Comparison of ENCODE assay signal across 10 mouse cellular contexts in genomic region chr7:19316451-19317161, GRCm38 (mm10). TPM values are rescaled to one million over a fixed set of nuclear protein-coding genes. Genes with fewer than 3 reads are reported as not detected.
DNase-seq lines count a peak whose midpoint lies in the region; ATAC-seq and TF ChIP-seq lines count a peak whose summit lies in the region.
"Had no signal": no experiment of that assay in that cellular context is flagged by ENCODE, and none has a peak within 500 bp of the region (broad histone marks: within the 10 kb centered on the region; RNA-seq: fewer than 3 reads in every experiment).

No protein-coding gene starts in this region.

- CTCF ChIA-PET in Patski (lab: Charles Lee): interaction anchor here (1.0 to 2.7 kb wide), 3 partner anchors 12 to 27 kb away, joined by 3 to 14 read pairs (median 11); partner anchors contain the start of gene Ercc1

- POLR2A ChIA-PET in Patski (lab: Charles Lee): interaction anchor here (0.8 kb wide), 1 partner anchor 10 kb away, joined by 3 read pairs; no protein-coding TSS in a partner anchor

- no peak for TF ChIP-seq EP300 in lung, postnatal 0 days (IDR thresholded peaks at IDR 0.05)

- H3K27ac ChIP-seq in lung, postnatal 0 days (ENCODE audit: low read length): no peak overlapping the region
- peak overlapping the region; percentile 14 to 16; a peak in 2 of 4 replicates for H3K27ac ChIP-seq in heart, embryonic 14.5 days (replicated peaks in 1 of 2; ENCODE audit: control insufficient read depth in 1 of 2, insufficient read depth in 1 of 2, low read depth in 2 of 2, low read length in 2 of 2)

- TF ChIP-seq POLR2A in lung, adult 2 months (IDR thresholded peaks at IDR 0.05; ENCODE audit: borderline replicate concordance, extremely low read depth, low read depth, low read length): no peak
- no peak for TF ChIP-seq POLR2A in myocyte (IDR thresholded peaks at IDR 0.05; ENCODE audit: insufficient read length, low read depth)

- H3K4me2 ChIP-seq in lung, postnatal 0 days (replicated peaks; ENCODE audit: low read depth, low read length): no peak overlapping the region
- no peak overlapping the region for H3K4me2 ChIP-seq in heart, embryonic 14.5 days (ENCODE audit: low read length)
- peak overlapping the region; percentile 62 for H3K4me2 ChIP-seq in myocyte (ENCODE audit: low read depth)

- ATAC-seq in lung, postnatal 0 days: no peak
- peak; percentile 23 for ATAC-seq in Patski
- ATAC-seq in heart, embryonic 14.5 days (ENCODE audit: insufficient number of reproducible peaks, insufficient read depth, low FRiP score, low read depth): no peak

- no peak overlapping the region for H3ac ChIP-seq in myocyte (ENCODE audit: control insufficient read depth, insufficient read length)

- TF ChIP-seq CTCF in lung, postnatal 0 days (IDR thresholded peaks at IDR 0.05): no peak
- TF ChIP-seq CTCF in lung, adult 2 months (IDR thresholded peaks at IDR 0.05; ENCODE audit: insufficient read depth, low read length): no peak
- TF ChIP-seq CTCF in Patski (IDR thresholded peaks at IDR 0.05): no peak

- H3K4me1 ChIP-seq in lung, postnatal 0 days (ENCODE audit: insufficient read depth, low read depth, low read length): peaks cover 3% of the 10 kb centered on the region; the same call in 1 of the 2 replicates
- peaks cover 12% of the 10 kb centered on the region for H3K4me1 ChIP-seq in lung, adult 2 months (ENCODE audit: control insufficient read depth, insufficient read depth, low read length)
- peaks cover 13 to 14% of the 10 kb centered on the region in 2 experiments for H3K4me1 ChIP-seq in heart, embryonic 14.5 days (ENCODE audit: control insufficient read depth in 2 of 2, insufficient read depth in 2 of 2, low read length in 2 of 2)

- H3K27me3 ChIP-seq in lung, postnatal 0 days (replicated peaks; ENCODE audit: insufficient read depth, low read length): peaks cover 8% of the 10 kb centered on the region; the same call in 1 of the 2 replicates
- H3K27me3 ChIP-seq in Patski (no peaks in the 10 kb centered on the region), myocyte (ENCODE audit: control insufficient read depth, insufficient read depth, insufficient read length) (no peaks in the 10 kb centered on the region)
- H3K27me3 ChIP-seq in heart, embryonic 14.5 days (ENCODE audit: control insufficient read depth, insufficient read depth, low read length): no peaks in the 10 kb centered on the region

- H3K4me3 ChIP-seq in lung, postnatal 0 days (ENCODE audit: low read depth, low read length): no peak overlapping the region
- H3K4me3 ChIP-seq in lung, adult 2 months (replicated peaks; ENCODE audit: extremely low read depth, low read depth, low read length): no peak overlapping the region
- H3K4me3 ChIP-seq in heart, embryonic 14.5 days (ENCODE audit: control insufficient read depth in 1 of 2, insufficient read depth in 1 of 2, low read depth in 1 of 2, low read length in 2 of 2): no peak overlapping the region
- no peak overlapping the region for H3K4me3 ChIP-seq in myocyte

- 44% methylated on average over 14 of the region's 14 CpGs for WGBS in lung, postnatal 0 days
- WGBS in lung, adult 2 months: 40% methylated on average over 14 of the region's 14 CpGs
- 50% methylated on average over 14 of the region's 14 CpGs for WGBS in heart, embryonic 14.5 days

- no peak overlapping the region for H3K9ac ChIP-seq in lung, postnatal 0 days (replicated peaks; ENCODE audit: low read depth)
- H3K9ac ChIP-seq in heart, embryonic 14.5 days (ENCODE audit: low read length): peak overlapping the region; percentile 11; the same call in 1 of the 2 replicates

- H3K36me3 ChIP-seq in lung, postnatal 0 days (ENCODE audit: insufficient read depth, low read length): no peaks in the 10 kb centered on the region
- H3K36me3 ChIP-seq in heart, embryonic 14.5 days (ENCODE audit: control insufficient read depth, insufficient read depth, low read length): no peaks in the 10 kb centered on the region
- H3K36me3 ChIP-seq in myocyte (ENCODE audit: control insufficient read depth, insufficient read depth): no peaks in the 10 kb centered on the region

- DNase-seq in lung, postnatal 0 days (ENCODE audit: low spot score): peak; percentile 49
- DNase-seq in lung, adult 2 months: no peak
- DNase-seq in Patski (ENCODE audit: low read depth, low spot score): no peak
- no peak for DNase-seq in left cerebral cortex, postnatal 25 days (ENCODE audit: low spot score in 2 of 2)
- no peak for DNase-seq in thymus, postnatal 25 days

- in situ Hi-C loops in Patski (cut with MboI; ENCODE audit: low pct_unique_long_range_greater_than_20kb): no loop called here

- no peaks in the 10 kb centered on the region for H3K9me3 ChIP-seq in lung, postnatal 0 days (ENCODE audit: low read length)
- H3K9me3 ChIP-seq in heart, embryonic 14.5 days (ENCODE audit: control insufficient read depth, low read length): no peaks in the 10 kb centered on the region

- no peaks in the 10 kb centered on the region for H3K79me2 ChIP-seq in myocyte (ENCODE audit: control insufficient read depth, insufficient read depth)

- intact Hi-C loops in left cerebral cortex, postnatal 25 days (cut with DNase I): no loop called here

TF ChIP-seq in myocyte, 11 proteins besides CTCF, POLR2A, EP300 and RAD21:
- TF ChIP-seq TCF3 (IDR thresholded peaks at IDR 0.05; ENCODE audit: insufficient read length, low read depth) (no peak), USF1 (IDR thresholded peaks at IDR 0.05; ENCODE audit: low read depth) (peak; percentile 65), TCF12 (IDR thresholded peaks at IDR 0.05; ENCODE audit: insufficient read depth, poor library complexity, severe bottlenecking) (no peak), CEBPB (IDR thresholded peaks at IDR 0.05; ENCODE audit: insufficient read depth, poor library complexity, severe bottlenecking) (no peak), MYOD1 (IDR thresholded peaks at IDR 0.05; ENCODE audit: control insufficient read depth in 1 of 3, insufficient read length in 2 of 3, low read depth in 2 of 3) (peak in 1 of 3 experiments; percentile 16)

RNA-seq across cellular contexts. Expression of gene Fosb, which starts 6.8 kb away (rescaled TPM):
- polyA plus RNA-seq in lung, postnatal 0 days (2015; fragmentation: Nextera tagmentation; extraction: Ambion mirVana): 0.17 and 0.44 TPM in 2 replicates
- 4.0 and 4.6 TPM in 2 replicates for polyA plus RNA-seq in lung, adult 2 months (2012; rRNA removed)
- polyA plus RNA-seq in Patski (2021) (72.9 TPM), myocyte (2012; fragmentation: generic; extraction: Trizol) (0.82 TPM)
- 0.22 TPM in 1 of 2 replicates, not detected in the other for polyA plus RNA-seq in heart, embryonic 14.5 days (2014; fragmentation: Nextera tagmentation; extraction: Ambion mirVana)
- total RNA-seq in left cerebral cortex, postnatal 25 days (2021): 10 to 100 TPM; 21.0 to 26.0 TPM

RNA-seq across cellular contexts. Expression of gene Ercc1, which starts 28.0 kb away (rescaled TPM):
- 51.0 and 57.8 TPM in 2 replicates for polyA plus RNA-seq in lung, postnatal 0 days (2015; fragmentation: Nextera tagmentation; extraction: Ambion mirVana)
- polyA plus RNA-seq in lung, adult 2 months (2012; rRNA removed): 38.7 and 46.6 TPM in 2 replicates
- polyA plus RNA-seq in Patski (2021) (40.9 TPM), myocyte (2012; fragmentation: generic; extraction: Trizol) (83.1 TPM)
- 60.0 and 68.7 TPM in 2 replicates for polyA plus RNA-seq in heart, embryonic 14.5 days (2014; fragmentation: Nextera tagmentation; extraction: Ambion mirVana)
- total RNA-seq in left cerebral cortex, postnatal 25 days (2021): 10 to 100 TPM; 34.1 to 40.5 TPM

RNA-seq across cellular contexts. Expression of gene Rtn2, which starts 34.2 kb away (rescaled TPM):
- polyA plus RNA-seq in lung, postnatal 0 days (2015; fragmentation: Nextera tagmentation; extraction: Ambion mirVana): 23.8 and 26.6 TPM in 2 replicates
- polyA plus RNA-seq in lung, adult 2 months (2012; rRNA removed): 56.3 and 76.2 TPM in 2 replicates
- polyA plus RNA-seq in Patski (2021) (4.0 TPM), myocyte (2012; fragmentation: generic; extraction: Trizol) (340 TPM)
- polyA plus RNA-seq in heart, embryonic 14.5 days (2014; fragmentation: Nextera tagmentation; extraction: Ambion mirVana): 39.2 and 43.6 TPM in 2 replicates
- total RNA-seq in left cerebral cortex, postnatal 25 days (2021): 100 to 1,000 TPM; 112 TPM

RNA-seq across cellular contexts. Expression of gene Ppm1n, which starts 36.7 kb away (rescaled TPM):
- not detected in 2 replicates for polyA plus RNA-seq in lung, postnatal 0 days (2015; fragmentation: Nextera tagmentation; extraction: Ambion mirVana)
- polyA plus RNA-seq in lung, adult 2 months (2012; rRNA removed): 0.23 and 0.36 TPM in 2 replicates
- polyA plus RNA-seq in Patski (2021) (0.14 TPM), myocyte (2012; fragmentation: generic; extraction: Trizol) (0.42 TPM)
- 0.20 TPM in 1 of 2 replicates, not detected in the other for polyA plus RNA-seq in heart, embryonic 14.5 days (2014; fragmentation: Nextera tagmentation; extraction: Ambion mirVana)
- under 1 TPM in 1 of 2 experiments, not detected in 1; 0.55 TPM for total RNA-seq in left cerebral cortex, postnatal 25 days (2021)
- total RNA-seq: adrenal gland, postnatal 36 days; heart, postnatal 36 days had no signal
- polyA plus RNA-seq: stomach, embryonic 14.5 days had no signal

RNA-seq across cellular contexts. Expression of gene Cd3eap, which starts 42.7 kb away (rescaled TPM):
- 6.5 and 7.6 TPM in 2 replicates for polyA plus RNA-seq in lung, postnatal 0 days (2015; fragmentation: Nextera tagmentation; extraction: Ambion mirVana)
- 4.6 and 5.2 TPM in 2 replicates for polyA plus RNA-seq in lung, adult 2 months (2012; rRNA removed)
- polyA plus RNA-seq in Patski (2021) (16.6 TPM), myocyte (2012; fragmentation: generic; extraction: Trizol) (13.7 TPM)
- polyA plus RNA-seq in heart, embryonic 14.5 days (2014; fragmentation: Nextera tagmentation; extraction: Ambion mirVana): 12.7 and 15.7 TPM in 2 replicates
- total RNA-seq in left cerebral cortex, postnatal 25 days (2021): 10 to 100 TPM; 16.6 to 20.0 TPM

Comparison
In these comparisons a context has a peak if more than half of its experiments do, and no peak if none do; other contexts are left out.
1. RNA of gene Fosb, which starts 6.8 kb away (polyA plus RNA-seq): 72.9 TPM in Patski (single experiment); 4.0 to 4.6 TPM in lung, adult 2 months, 0.82 TPM in myocyte (single experiment), 0.22 TPM in heart, embryonic 14.5 days and 0.17 to 0.44 TPM in lung, postnatal 0 days; every median in the first group is over 10 times any median in the second.